ENCODE assay signal across 8 mouse cellular contexts in the genomic region with DNA sequence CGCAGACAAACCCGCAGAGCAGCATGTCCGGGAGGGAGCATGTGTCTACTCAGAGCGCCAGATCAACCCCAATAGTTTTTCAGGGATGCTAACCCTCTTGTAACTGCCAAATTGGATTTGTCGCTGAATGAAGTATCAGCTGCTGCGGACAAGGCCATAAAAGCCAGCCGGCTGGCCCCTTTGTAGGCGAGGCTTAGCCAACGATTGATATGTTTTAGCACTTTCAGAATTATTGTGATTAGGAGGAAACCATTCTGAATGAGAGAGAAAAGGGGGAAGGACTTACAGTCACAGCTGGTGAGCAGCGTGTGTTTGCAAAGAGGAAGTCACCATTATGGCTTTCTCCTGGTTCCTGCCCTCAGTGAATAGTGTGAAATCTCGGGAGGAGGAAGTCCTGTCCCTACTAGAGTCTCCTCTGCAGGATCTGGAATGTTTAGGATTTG.
A peak's percentile ranks its signal among the peaks of the same experiment; 100 is the strongest.
DNase-seq lines count a peak whose midpoint lies in the region; ATAC-seq lines count a peak whose summit lies in the region.

No protein-coding gene starts in this region.

- H3K27me3 ChIP-seq in midbrain, embryonic 12.5 days, result peaks cover 24% of the 10 kb centered on the region

- peak overlapping the region; percentile 93 for H3K27ac ChIP-seq in midbrain, embryonic 12.5 days (replicated peaks)

- WGBS in midbrain, embryonic 12.5 days, result 4% methylated on average over 11 of the region's 11 CpGs

- H3K4me2 ChIP-seq in midbrain, embryonic 12.5 days (replicated peaks), result peak overlapping the region; percentile 45

- ATAC-seq in midbrain, embryonic 12.5 days (ENCODE audit: low FRiP score, low read depth), result peak; percentile 48

- H3K9ac ChIP-seq in midbrain, embryonic 12.5 days (replicated peaks), result peak overlapping the region; percentile 31; the same call in 1 of the 2 replicates

- no peaks in the 10 kb centered on the region for H3K9me3 ChIP-seq in midbrain, embryonic 12.5 days

- DNase-seq in heart, adult 11 months, result peak; percentile 93
- no peak for DNase-seq in heart, postnatal 14 days
- peak; percentile 70 for DNase-seq in embryo, embryonic 10.5 days (ENCODE audit: low spot score)
- DNase-seq in heart, postnatal 10 days, result peak; percentile 28 to 34
- DNase-seq in frontal cortex, postnatal 14 days (ENCODE audit: low spot score in 2 of 2), result no peak
- DNase-seq in left cerebral cortex, adult 9 months (ENCODE audit: low spot score in 2 of 2), result no peak
- no peak for DNase-seq in urinary bladder, adult 18-20 months (ENCODE audit: low spot score in 2 of 2)

- intact Hi-C loops in heart, postnatal 14 days (cut with DNase I), result no loop called here
- intact Hi-C loops in heart, postnatal 10 days (cut with DNase I), result no loop called here

- no peaks in the 10 kb centered on the region for H3K36me3 ChIP-seq in midbrain, embryonic 12.5 days

- no peak overlapping the region for H3K4me3 ChIP-seq in midbrain, embryonic 12.5 days

- H3K4me1 ChIP-seq in midbrain, embryonic 12.5 days, result peaks cover 84% of the 10 kb centered on the region

Comparison
In these comparisons a context has a peak if more than half of its experiments do, and no peak if none do; other contexts are left out.
1. DNase-seq: peak in heart, adult 11 months (single experiment), embryo, embryonic 10.5 days (single experiment) and heart, postnatal 10 days (2 of 2); none in heart, postnatal 14 days (0 of 2), frontal cortex, postnatal 14 days (0 of 2), left cerebral cortex, adult 9 months (0 of 2) and urinary bladder, adult 18-20 months (0 of 2).